Mouse (Mus musculus): ENCODE results near the gene Igsf23. TPM values are rescaled to one million over a fixed set of nuclear protein-coding genes. Genes with fewer than 3 reads are reported as not detected.

The Igsf23 gene
- not detected for total RNA-seq (2023)

GRCm38 (mm10) chr7:19950589-19950988, at the start of gene Igsf23:
Gene Igsf23, minus strand, starts transcription at chr7:19950756.

GRCm38 (mm10) chr7:19991165-19991564, 40.6 kb upstream of the Igsf23 start, which contains the start of gene Nlrp9b:
Gene Nlrp9b, plus strand, starts transcription at chr7:19991465.

GRCm38 (mm10) chr7:19964985-19965579, 14.5 kb upstream of the Igsf23 start, which contains the start of gene Ceacam20:
Gene Ceacam20, plus strand, starts transcription at chr7:19965412.

GRCm38 (mm10) chr7:19920506-19921261, 29.9 kb downstream of the Igsf23 start, which contains the start of gene Pvr:
Gene Pvr, minus strand, starts transcription at chr7:19921160.

GRCm38 (mm10) chr7:19887849-19888248, 62.7 kb downstream of the Igsf23 start, which contains the start of gene Ceacam19:
Gene Ceacam19, minus strand, starts transcription at chr7:19887965.

Other genes with a start within 250 kb of the Igsf23 start
- 10 to 100 TPM; 31.1 to 33.4 TPM for gene Tomm40, start 235.3 kb downstream of the Igsf23 start, total RNA-seq (2023)
- 1 to 10 TPM in 1 of 2 experiments, under 1 TPM in 1; 0.91 to 2.5 TPM for gene Nectin2, start 200.3 kb downstream of the Igsf23 start, total RNA-seq (2023)
- gene Bcam, start 179.7 kb downstream of the Igsf23 start, total RNA-seq (2023), result under 1 TPM; 0.76 to 0.97 TPM
- not detected for gene Cblc, start 153.9 kb downstream of the Igsf23 start, total RNA-seq (2023)
- gene Bcl3, start 128.0 kb downstream of the Igsf23 start, total RNA-seq (2023), result 10 to 100 TPM; 71.7 to 91.9 TPM
- not detected for gene Gm19345, start 98.8 kb downstream of the Igsf23 start, total RNA-seq (2023)
- 1 to 10 TPM; 1.9 to 2.9 TPM for gene Ceacam16, start 89.5 kb downstream of the Igsf23 start, total RNA-seq (2023)
- gene Ceacam19, start 62.8 kb downstream of the Igsf23 start, total RNA-seq (2023), result 1 to 10 TPM; 2.4 to 2.7 TPM
- 10 to 100 TPM; 22.2 to 29.1 TPM for gene Pvr, start 29.6 kb downstream of the Igsf23 start, total RNA-seq (2023)
- gene Ceacam20, start 14.7 kb upstream of the Igsf23 start, total RNA-seq (2023), result not detected
- not detected for gene Nlrp9b, start 40.7 kb upstream of the Igsf23 start, total RNA-seq (2023)
- not detected for gene Vmn1r91, start 148.9 kb upstream of the Igsf23 start, total RNA-seq (2023)
- not detected for gene Gm16442, start 171.8 kb upstream of the Igsf23 start, total RNA-seq (2023)
- not detected for gene Vmn1r93, start 188.3 kb upstream of the Igsf23 start, total RNA-seq (2023)
- gene Vmn1r94, start 217.6 kb upstream of the Igsf23 start, total RNA-seq (2023), result not detected
- gene Vmn1r95, start 243.0 kb upstream of the Igsf23 start, total RNA-seq (2023), result not detected

Measured in monocyte, adult 59 days (primary cell).